Mouse (Mus musculus) gonadal fat pad, adult 2 months (tissue): ENCODE results near the gene Rassf6. TPM values are rescaled to one million over a fixed set of nuclear protein-coding genes. Genes with fewer than 3 reads are reported as not detected.

ENCODE experiments used
- DNase-seq: peaks from one replicate; pipeline ENCODE4 v3.0.0-alpha.2; 2012; ENCODE audit warnings: low read depth
- polyA plus RNA-seq: library from polyadenylated mRNA; depleted of rRNA; stranded (reverse); fragments of >200 nt; gene quantifications from 2 replicates; pipeline ENCODE4 v1.2.3, GENCODE M21; 2012; rRNA removed

Gene Rassf6
- polyA plus RNA-seq, 1 experiment = 1.5 TPM

DNA sequence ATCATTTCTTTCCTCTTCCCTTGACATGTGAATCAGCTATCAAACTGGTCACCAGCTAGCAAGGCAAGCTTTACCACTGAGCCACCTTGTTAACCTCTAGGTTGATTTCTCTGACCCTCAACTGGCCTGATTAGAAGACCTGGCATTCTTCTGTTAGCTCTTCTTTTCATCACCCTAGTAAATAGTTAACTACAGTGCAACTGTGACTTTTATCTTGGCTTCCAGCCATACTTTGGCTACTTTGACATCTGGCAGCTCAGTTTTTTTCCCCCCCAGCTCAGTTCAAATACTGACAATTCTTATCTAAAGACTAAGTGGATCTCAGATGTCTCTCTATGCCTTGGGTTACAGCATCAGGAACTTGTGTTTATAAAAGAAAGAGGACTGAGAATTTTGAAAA lies 72.1 kb downstream of the Rassf6 start:
- DNase-seq = no peak

DNA sequence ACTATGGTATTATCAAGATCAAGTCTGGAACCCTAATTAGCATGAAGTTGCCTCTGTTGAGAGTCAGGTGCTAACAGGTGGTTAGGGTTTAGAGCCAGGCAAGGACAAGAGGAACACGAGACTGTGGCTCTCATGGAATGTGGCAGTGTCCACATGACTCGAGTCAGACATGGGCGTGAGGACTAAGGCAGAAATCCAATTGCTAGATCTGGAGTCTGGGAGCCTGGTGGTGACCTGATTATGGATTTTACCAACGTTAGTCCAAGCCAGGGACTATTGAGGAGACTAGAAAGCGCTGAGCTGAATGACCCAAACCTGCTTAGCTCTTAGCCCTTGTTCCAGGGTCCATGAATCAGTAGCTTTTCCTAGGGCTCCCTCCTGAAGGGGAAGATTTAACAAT lies 72.7 kb downstream of the Rassf6 start:
- DNase-seq = no peak

DNA sequence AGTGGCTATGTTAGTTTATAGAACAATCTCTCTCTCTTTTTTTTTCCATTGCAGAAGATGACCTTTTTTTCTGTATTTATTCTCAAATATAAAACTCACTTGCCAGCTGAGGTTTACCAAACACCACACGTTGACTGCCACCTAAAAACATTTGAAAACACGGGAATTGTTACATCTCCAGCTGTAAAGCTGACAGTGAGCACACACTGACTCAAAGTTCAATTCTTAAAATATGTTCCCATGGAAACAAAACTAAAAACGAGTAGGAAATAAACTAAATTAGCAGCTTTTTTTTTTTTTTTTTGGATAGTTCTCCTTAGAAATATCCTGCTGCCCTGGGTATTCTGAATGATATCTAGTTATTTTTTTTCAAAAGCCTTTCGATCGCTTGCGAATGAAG lies 75.3 kb downstream of the Rassf6 start:
- DNase-seq = no peak

GRCm38 (mm10) chr5:90564161-90564560 lies 76.3 kb downstream of the Rassf6 start:
- no peak for DNase-seq

DNA sequence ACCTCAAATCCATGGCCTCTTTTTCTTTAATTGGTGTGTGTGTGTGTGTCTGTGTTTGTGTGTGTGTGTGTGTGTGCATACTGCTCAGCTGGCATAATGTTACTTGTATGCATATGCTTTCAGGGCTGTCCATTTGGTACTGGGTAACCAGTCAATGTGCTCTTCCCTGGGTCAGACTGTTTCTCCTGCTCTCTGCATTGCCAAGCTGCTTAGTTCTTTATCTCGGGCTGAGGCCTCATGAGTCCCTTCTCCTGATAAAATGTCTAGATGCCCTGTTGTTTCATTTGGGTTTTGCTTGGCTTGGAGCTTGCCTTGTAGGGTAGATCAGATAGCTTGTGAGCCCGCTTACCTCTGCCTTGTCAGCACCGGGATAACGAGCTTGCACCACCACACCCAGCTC lies 77.6 kb downstream of the Rassf6 start:
- no peak for DNase-seq

DNA sequence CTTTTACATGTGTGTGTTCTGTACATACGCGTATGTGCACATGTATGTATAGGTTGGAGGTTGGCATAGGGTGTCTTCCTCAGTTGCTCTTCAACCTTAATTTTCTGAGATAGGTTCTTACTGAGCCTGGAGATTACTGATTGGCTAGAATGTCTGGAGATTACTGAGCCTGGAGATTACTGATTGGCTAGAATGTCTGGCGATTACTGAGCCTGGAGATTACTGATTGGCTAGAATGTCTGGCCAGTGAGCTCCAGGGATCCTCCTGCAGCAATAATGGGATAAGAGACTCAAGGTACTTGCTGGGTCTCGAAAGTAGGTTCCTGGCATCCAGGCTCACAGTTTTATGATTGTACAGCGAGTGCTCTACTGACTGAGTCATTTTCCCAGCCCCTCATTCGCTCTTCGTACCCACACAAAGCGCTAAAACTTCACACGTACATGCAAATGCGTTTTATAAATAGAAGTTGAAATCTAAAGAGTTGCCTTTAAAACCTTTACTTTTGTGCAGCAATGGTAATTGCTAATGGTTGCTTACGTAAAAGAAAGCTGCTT lies 78.7 kb downstream of the Rassf6 start:
- no peak for DNase-seq

DNA sequence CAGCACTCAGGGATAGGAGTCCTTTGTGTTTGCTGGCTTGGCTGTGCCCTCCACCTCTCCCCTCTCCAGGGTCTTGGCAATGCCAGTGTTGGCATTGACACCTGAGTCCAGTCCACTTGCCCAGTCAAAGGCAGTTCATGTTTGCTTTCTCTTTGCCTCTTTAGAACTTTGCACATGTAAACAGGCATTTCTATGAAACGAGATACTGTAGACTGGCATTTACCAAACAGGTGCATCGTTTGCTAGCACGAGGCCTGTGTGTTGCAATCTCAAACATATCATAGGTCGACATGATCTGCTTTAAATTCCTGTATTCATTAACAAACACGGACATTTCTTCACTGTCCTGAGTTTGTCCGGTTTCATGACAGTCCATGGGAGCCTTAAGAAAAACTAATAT lies 79.7 kb downstream of the Rassf6 start, which contains the start of gene 5830473C10Rik:
Gene 5830473C10Rik, plus strand, starts transcription at position 365 of the 400 bp plus-strand sequence.
- DNase-seq = no peak

DNA sequence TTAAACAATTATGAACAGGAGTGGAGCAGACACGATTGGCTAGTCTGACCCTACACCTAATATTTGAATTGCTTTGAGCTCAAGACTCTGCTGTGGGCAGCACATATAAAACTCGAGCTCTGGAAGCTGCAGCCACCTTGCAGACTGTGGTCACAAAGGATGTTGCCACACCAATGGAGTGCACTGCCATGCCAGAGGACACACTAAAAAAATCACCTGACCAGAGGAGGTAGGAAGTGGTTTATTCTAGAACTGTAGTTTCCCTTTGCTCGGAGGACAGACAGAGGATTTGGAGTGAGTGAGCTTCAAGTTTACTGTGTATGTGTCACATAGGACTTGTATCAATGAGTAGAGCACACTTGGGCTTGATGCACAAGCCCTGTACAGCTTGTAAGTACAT lies 84.4 kb downstream of the Rassf6 start:
- DNase-seq = no peak

Other genes with a start within 250 kb of the Rassf6 start
- gene Alb, start 179.8 kb downstream of the Rassf6 start, polyA plus RNA-seq = 4.6 and 38.7 TPM in 2 replicates
- gene Afp, start 149.9 kb downstream of the Rassf6 start, polyA plus RNA-seq = 0.05 and 0.14 TPM in 2 replicates
- gene Afm, start 121.7 kb downstream of the Rassf6 start, polyA plus RNA-seq = 0.09 and 0.20 TPM in 2 replicates
- 0.14 TPM in 2 replicates for gene 5830473C10Rik, start 79.5 kb downstream of the Rassf6 start, polyA plus RNA-seq
- 0.24 TPM in 1 of 2 replicates, not detected in the other for gene Cxcl5, start 118.7 kb upstream of the Rassf6 start, polyA plus RNA-seq
- gene Ppbp, start 127.9 kb upstream of the Rassf6 start, polyA plus RNA-seq = 1.0 and 1.9 TPM in 2 replicates
- gene Pf4, start 131.8 kb upstream of the Rassf6 start, polyA plus RNA-seq = 65.0 and 73.0 TPM in 2 replicates
- 0.50 TPM in 1 of 2 replicates, not detected in the other for gene Cxcl3, start 145.4 kb upstream of the Rassf6 start, polyA plus RNA-seq
- 0.06 TPM in 1 of 2 replicates, not detected in the other for gene Cxcl15, start 153.9 kb upstream of the Rassf6 start, polyA plus RNA-seq